Mouse (Mus musculus) stomach, postnatal 0 days (tissue): ENCODE data around the gene Cx3cl1.

Source experiments
- CTCF ChIP-seq: IDR thresholded peaks from 2 replicates; pipeline ENCODE4 v1.5.1; 2016; ENCODE audit warnings: antibody characterized with exemption, low read depth, mild to moderate bottlenecking, moderate library complexity
- EP300 ChIP-seq: optimal IDR thresholded peaks from 2 replicates; pipeline ENCODE3; 2016; ENCODE audit warnings: antibody characterized with exemption

DNA sequence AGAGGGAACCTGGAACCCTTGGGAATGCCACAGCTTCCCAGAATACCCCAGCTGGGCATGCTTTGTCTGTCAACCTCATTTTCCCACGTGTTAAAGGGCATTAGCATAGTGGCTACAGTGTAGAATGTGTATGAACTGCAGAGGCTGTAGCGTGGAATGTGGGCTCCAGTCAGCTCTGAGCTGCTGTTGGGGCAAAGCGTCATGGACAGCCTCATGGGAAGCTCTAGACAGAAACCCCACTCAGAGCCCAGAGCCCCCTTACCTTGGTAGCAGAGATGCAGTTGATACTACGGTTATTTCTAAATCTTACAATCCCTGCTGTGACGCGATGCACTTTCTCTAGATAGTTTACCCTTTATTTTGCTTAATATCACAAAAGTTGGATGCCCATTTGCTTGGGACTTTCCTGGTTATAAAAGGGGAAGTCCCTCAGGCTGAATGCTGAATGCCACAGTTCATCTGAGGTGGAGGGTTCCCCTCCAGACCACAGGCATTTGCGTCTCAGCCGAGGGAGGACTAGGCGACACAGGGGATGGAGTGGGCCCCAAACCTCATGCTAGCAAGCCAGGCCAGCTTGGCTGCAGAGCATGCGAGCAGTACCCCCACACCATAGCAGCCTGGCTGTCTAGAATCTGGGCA is 7.2 kb downstream of the Cx3cl1 start:
- TF ChIP-seq EP300: no peak
- TF ChIP-seq CTCF: no peak
